Mouse (Mus musculus): ENCODE data around the gene Tnxb. TPM values are rescaled to one million over a fixed set of nuclear protein-coding genes. Genes with fewer than 3 reads are reported as not detected.
A peak's percentile ranks its signal among the peaks of the same experiment; 100 is the strongest.

The Tnxb gene
- total RNA-seq, 2 experiments from 2014 or later: 47.1 to 54.2 TPM

- DNase-seq: no peak
Measured at GRCm38 (mm10) chr17:34643944-34644343, 26.4 kb upstream of the Tnxb start.

DNA sequence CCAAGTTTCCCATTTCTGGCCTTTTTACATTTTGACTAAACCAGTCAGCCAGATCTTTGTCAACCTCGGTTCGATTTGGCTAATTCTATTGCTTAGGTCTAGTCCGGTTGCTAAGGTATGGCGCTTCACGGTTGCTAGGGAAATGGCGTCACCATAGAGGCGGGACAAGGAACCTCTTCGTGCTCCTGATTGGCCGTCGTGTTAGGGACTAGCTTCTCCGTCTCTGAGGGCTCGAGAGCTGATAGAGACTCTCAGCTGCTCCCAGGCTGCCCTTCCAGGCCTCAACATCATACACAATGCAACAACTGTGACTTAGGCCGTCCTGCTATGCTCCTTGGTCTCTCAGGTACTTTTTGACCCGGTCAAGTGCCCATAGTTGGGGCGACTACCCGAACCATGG is 25.7 kb upstream of the Tnxb start, which contains the start of gene Fkbpl:
Gene Fkbpl, plus strand, starts transcription at position 157 of the 400 bp plus-strand sequence.
- DNase-seq: peak; percentile 97

- DNase-seq: no peak
Measured at GRCm38 (mm10) chr17:34645256-34645829, 25.0 kb upstream of the Tnxb start.

- DNase-seq: no peak
Measured at GRCm38 (mm10) chr17:34645831-34646511, 24.4 kb upstream of the Tnxb start.

- DNase-seq: peak; percentile 95
Measured at GRCm38 (mm10) chr17:34646906-34647787, 23.2 kb upstream of the Tnxb start, which contains the start of gene Atf6b. Gene Atf6b, plus strand, starts transcription at chr17:34647146.

DNA sequence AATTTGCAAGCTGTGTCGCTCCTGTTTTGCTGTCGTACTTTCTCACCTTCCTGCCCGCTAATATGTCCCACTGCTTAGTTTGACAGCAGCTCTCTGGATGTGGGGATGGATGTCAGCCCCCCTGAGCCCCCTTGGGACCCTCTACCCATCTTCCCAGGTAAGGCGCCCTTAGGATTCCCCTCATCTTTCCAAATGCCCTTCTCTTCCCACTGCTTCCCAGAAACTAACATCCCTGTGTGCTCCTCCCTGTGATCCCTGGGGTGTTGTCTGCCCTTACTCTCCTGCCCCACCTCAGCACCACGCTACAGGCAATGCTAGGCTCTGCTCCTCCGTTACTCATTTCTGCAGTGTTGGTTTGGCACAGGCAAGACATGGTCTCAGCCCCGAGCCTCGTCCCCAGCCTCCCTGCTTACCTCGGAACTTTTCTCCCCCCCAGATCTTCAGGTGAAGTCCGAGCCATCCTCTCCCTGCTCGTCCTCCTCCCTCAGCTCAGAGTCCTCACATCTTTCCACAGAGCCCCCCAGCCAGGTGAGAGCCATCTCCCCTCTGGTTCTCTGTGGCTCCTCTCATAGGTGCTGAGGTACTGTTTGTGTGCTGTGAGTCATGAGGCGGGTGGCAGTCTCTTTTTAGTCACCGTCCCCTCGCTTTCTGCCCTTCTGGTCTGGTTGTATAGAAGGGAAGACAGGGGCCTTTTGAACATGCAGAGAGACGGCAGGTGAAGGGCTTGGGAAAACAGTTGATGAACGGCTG is 22.0 kb upstream of the Tnxb start:
- DNase-seq: no peak

- no peak for DNase-seq
Measured at GRCm38 (mm10) chr17:34649106-34649864, 21.1 kb upstream of the Tnxb start.

- DNase-seq: no peak
Measured at GRCm38 (mm10) chr17:34650781-34651180, 19.6 kb upstream of the Tnxb start.

GRCm38 (mm10) chr17:34651507-34652221 is 18.7 kb upstream of the Tnxb start:
- peak; percentile 71 for DNase-seq

GRCm38 (mm10) chr17:34652546-34652945 is 17.8 kb upstream of the Tnxb start:
- no peak for DNase-seq

DNA sequence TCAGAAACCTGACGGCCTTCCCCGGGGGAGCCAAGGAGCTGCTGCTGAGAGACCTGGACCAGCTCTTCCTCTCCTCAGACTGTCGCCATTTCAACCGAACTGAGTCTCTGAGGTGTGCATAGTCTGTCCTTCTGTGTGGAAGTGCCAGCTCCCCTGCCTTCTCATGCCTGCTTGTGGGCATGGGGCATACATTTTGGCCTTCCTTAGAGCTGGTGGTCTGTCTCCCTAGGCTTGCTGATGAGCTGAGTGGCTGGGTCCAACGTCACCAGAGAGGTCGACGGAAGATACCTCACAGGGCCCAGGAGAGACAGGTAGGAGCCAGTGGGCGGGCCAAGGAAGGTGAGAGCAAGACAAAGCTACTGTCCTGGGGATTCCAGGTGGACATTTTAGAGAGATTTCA is 17.4 kb upstream of the Tnxb start:
- DNase-seq: no peak

- DNase-seq: peak; percentile 80
Measured at GRCm38 (mm10) chr17:34653746-34654285, 16.5 kb upstream of the Tnxb start.

DNA sequence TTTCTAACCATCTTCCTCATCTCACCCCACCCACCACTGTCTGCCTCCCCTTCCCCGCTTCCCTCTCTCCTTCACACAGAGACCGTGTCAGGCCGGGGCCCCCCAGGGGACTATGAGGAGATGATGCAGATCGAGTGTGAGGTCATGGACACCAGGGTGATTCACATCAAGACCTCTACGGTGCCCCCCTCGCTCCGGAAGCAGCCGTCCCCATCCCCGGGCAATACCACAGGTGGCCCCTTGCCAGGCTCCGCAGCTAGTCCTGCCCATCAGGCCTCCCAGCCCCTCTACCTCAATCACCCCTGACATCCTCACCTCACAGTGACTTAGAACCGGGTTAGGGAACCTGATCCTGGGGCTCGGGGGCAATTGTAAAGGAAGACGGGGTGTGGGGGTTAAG is 15.9 kb upstream of the Tnxb start:
- peak; percentile 46 for DNase-seq

DNA sequence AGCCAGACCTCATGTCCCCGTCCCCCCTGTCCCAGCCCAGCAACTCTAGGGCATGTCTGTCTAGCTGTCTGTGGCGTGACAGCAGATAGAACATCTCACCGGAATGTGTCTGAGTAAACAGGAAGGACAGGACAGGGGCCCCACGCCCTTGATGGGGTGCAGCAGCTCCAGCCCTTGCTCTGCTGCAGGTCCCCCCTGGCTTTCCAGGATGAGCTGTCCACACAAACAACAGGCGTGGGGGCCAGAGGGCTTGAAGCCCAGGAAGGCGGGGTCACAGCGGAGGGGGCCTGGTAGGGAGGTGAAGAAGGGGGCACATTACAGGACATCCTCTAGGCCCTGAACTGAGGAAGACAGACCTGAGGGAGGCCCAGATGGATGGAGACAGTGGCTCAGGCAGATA is 15.2 kb upstream of the Tnxb start:
- DNase-seq: no peak

GRCm38 (mm10) chr17:34655581-34655991 is 14.7 kb upstream of the Tnxb start:
- DNase-seq: peak; percentile 93

DNA sequence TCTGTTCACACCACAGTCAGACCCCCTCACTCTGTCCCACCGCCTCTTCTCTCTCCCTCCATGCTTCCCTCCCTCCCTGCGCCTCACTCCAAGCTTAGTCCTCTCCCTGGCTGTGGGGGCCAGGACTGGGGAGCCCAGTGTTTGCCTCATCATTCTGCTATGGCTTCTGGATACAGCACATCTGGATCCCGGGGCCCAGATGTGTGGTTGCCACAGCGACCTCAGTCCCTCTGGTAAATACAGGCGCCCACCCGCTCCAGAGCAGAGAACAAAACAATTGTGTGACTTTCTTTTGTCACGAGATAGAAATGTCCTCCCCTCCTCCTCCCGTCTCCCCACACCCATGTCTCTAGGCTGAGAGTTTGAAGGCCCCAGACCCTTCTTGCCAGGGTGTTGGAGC is 13.7 kb upstream of the Tnxb start:
- peak; percentile 65 for DNase-seq

GRCm38 (mm10) chr17:34657271-34657670 is 13.1 kb upstream of the Tnxb start:
- DNase-seq: no peak

DNA sequence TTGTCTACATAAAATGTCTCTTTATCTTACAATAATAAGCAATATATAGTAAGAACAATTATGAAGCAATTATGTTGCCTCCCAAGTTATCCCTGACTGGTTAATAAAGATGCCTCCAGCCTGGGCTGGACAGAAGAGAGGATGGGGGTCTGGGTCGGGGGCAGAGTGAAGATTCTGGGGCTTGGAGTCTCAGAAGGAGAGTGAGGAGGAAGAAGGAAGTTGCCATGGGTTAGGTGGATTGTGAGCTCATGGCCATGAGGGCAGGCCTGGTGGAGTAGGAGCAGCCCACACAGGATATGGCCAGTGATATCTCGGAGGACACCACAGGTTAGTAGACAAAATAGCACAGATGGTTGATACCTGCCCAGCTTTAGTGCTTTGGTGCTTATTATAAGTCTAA is 12.2 kb upstream of the Tnxb start:
- DNase-seq: no peak

GRCm38 (mm10) chr17:34658591-34658990 is 11.7 kb upstream of the Tnxb start:
- no peak for DNase-seq

- DNase-seq: no peak
Measured at GRCm38 (mm10) chr17:34659181-34659896, 11.0 kb upstream of the Tnxb start.
